Mouse (Mus musculus) CD4-positive, CD25-positive, alpha-beta regulatory T cell, adult 4 months (primary cell): ENCODE measurements around the gene Gm15448. TPM values are rescaled to one million over a fixed set of nuclear protein-coding genes. Genes with fewer than 3 reads are reported as not detected.
"Not testable (repeated sequence)": the region's sequence is repeated elsewhere in the genome, so short reads cannot be mapped to it uniquely, and the experiment has no call there.

Experiments used
- ATAC-seq: one replicate; pipeline ENCODE4 v1.8.0; 2017
- polyA plus RNA-seq, 2 experiments: library from polyadenylated mRNA; unstranded; fragments of 100-300 nt; shearing (Covaris generic); gene quantifications; one replicate each; pipeline ENCODE4 v1.2.1; 2017

Gm15448 gene
- polyA plus RNA-seq: under 1 TPM; 0.20 to 0.62 TPM

DNA sequence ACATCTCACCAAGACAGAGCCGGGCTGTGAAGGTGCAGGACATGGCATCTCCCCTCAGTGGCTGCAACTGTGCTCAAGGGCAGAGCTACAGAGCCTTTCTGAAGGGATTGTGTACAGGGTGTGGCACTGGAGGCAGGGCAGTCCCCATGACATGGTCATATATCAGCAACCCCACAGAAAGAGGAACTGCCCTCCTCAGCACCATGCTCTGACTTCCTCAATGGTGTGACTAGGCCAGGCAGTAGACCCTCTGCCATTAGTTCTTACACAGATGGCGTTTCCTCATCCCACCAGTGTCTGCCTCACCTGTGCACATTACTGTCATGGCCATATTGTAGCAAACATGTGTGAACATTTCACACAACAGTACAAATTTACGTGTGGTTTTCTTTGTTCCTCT is at the start of gene Gm15448:
TSS of gene Gm15448 (minus strand) at position 89 of the 400 bp plus-strand sequence.
- ATAC-seq: not testable (repeated sequence)

DNA sequence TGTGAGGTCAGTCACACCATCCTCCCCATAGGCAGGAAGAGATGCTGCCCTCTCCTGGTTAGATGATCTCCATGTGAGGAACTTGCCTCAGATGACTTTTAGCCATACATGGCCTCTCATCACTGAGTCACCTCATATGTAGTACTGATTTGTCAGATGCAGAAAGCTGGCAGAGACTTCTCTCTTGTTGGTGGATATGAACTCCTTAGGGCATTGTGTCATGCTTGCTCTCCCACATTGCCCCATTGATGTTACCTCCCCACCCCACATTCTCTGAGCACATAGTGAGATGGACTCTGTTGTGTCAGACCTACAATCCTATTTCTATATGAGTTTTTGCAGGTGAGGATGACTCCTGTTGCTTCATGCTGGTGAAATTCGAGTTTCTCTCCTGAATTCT is 49.5 kb upstream of the Gm15448 start:
- ATAC-seq: not testable (repeated sequence)

DNA sequence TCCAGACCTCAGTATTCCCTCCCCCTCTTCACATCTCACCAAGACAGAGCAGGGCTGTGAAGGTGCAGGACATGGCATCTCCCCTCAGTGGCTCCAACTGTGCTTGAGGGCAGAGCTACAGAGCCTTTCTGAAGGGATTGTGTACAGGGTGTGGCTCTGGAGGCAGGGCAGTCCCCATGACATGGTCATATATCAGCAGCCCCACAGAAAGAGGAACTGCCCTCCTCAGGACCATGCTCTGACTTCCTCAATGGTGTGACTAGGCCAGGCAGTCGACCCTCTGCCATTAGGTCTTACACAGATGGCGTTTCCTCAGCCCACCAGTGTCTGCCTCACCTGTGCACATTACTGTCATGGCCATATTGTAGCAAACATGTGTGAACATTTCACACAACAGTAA is 19.5 kb upstream of the Gm15448 start, which contains the start of gene Pira2:
TSS of gene Pira2 (minus strand) at position 101 of the 400 bp plus-strand sequence.
- ATAC-seq: not testable (repeated sequence)

DNA sequence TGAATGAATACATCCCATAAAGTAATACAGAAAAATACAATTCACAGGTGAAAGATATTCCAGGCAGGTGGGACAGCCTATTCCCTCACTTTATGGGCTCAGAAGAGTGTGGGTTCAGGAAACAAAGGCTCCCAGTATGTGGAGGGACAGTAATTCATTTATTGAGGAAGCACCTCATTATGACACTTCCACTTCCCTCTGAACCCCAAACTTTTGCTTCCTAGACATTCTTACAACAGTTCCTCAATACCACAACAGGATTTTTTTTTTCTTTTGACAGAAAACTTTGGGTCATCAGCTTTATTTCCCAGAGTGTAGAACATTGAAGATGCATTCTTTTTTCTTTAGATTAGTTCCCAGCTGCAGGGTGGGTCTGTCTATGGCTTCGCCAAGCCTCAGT is 12.4 kb upstream of the Gm15448 start:
- ATAC-seq: not testable (repeated sequence)

DNA sequence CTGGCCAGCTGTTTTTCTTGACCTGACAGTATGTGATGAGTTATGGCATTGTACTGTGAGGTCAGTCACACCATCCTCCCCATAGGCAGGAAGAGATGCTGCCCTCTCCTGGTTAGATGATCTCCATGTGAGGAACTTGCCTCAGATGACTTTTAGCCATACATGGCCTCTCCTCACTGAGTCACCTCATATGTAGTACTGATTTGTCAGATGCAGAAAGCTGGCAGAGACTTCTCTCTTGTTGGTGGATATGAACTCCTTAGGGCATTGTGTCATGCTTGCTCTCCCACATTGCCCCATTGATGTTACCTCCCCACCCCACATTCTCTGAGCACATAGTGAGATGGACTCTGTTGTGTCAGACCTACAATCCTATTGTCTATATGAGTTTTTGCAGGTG is 5.1 kb upstream of the Gm15448 start:
- not testable (repeated sequence) for ATAC-seq

DNA sequence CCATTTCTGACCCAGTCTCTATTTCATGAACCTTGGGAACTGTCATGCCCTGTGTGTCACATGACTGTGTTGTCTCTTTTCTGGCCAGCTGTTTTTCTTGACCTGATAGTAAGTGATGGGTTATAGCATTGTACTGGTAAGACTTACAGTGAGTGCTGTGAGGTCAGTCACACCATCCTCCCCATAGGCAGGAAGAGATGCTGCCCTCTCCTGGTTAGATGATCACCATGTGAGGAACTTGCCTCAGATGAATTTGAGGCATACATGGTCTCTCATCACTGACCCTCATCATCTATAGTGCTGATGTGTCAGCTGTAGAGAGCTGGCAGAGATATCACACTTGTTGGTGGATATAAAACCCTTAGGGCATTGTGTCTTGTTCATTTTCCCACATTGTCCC is 13.6 kb downstream of the Gm15448 start:
- not testable (repeated sequence) for ATAC-seq

DNA sequence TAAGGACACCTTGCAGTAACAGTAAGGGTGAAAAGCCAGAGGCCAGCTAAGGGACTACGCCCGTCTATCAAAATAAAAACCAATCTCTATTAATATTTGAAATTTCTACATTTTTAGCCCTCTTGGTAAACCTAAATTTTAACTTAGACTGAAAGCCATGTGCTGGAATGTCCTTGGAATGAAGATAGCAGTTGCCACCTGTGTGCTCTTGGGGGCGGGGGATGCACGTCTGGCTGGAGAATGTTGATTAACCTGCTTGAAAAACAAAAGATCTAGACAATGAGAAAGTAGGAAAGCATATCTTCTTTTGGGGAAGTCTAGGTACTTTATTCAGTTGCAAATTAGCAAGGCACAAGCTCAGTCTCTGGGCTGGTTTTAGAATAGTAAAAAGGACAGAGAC is 22.6 kb downstream of the Gm15448 start:
- not testable (repeated sequence) for ATAC-seq

DNA sequence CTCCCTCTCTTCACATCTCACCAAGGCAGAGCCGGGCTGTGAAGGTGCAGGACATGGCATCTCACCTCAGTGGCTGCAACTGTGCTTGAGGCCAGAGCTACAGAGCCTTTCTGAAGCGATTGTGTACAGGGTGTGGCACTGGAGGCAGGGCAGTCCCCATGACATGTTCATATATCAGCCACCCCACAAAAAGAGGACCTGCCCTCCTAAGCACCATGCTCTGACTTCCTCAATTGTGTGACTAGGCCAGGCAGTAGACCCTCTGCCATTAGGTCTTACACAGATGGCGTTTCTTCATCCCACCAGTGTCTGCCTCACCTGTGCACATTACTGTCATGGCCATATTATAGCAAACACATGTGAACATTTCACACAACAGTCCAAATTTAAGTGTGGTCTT is 25.5 kb downstream of the Gm15448 start:
- not testable (repeated sequence) for ATAC-seq

DNA sequence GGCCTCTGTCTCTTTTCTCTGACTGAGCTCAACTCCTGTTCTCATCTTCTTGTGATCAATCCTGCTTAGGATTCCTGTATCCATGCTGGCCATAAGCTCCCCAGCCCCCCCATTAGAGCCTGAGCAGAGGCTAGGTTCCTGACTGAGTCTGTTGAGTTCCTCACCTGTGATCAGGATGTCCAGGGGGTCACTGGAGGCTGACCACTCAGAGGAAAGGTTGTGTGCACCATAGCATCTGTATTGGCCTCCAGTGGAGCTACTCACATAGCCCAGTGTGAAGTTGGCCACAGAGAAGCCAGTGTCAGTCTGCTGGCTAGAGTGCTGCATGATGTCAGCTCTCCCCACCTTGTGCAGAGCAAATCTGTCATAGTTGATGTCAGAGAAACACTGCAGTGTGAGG is 29.2 kb downstream of the Gm15448 start:
- not testable (repeated sequence) for ATAC-seq

Other genes starting within 250 kb of the Gm15448 start
- under 1 TPM in 1 of 2 experiments, not detected in 1; 0.24 TPM for gene Oscar, start 209.5 kb downstream of the Gm15448 start, polyA plus RNA-seq
- gene Ndufa3, start 208.3 kb downstream of the Gm15448 start, polyA plus RNA-seq: 100 to 1,000 TPM; 538 to 754 TPM
- gene Tfpt, start 195.8 kb downstream of the Gm15448 start, polyA plus RNA-seq: 10 to 100 TPM; 16.0 to 21.3 TPM
- 100 to 1,000 TPM in 1 of 2 experiments, 10 to 100 TPM in 1; 95.1 to 114 TPM for gene Prpf31, start 195.7 kb downstream of the Gm15448 start, polyA plus RNA-seq
- 10 to 100 TPM; 30.3 to 50.6 TPM for gene Cnot3, start 180.4 kb downstream of the Gm15448 start, polyA plus RNA-seq
- gene Leng1, start 159.8 kb downstream of the Gm15448 start, polyA plus RNA-seq: 1 to 10 TPM; 6.8 to 8.6 TPM
- 10 to 100 TPM; 11.0 to 17.7 TPM for gene Tmc4, start 148.1 kb downstream of the Gm15448 start, polyA plus RNA-seq
- 10 to 100 TPM in 1 of 2 experiments, 1 to 10 TPM in 1; 9.2 to 11.2 TPM for gene Tsen34, start 132.8 kb downstream of the Gm15448 start, polyA plus RNA-seq
- gene Mboat7, start 132.2 kb downstream of the Gm15448 start, polyA plus RNA-seq: 10 to 100 TPM; 19.4 to 25.7 TPM
- gene Rps9, start 121.7 kb downstream of the Gm15448 start, polyA plus RNA-seq: 1,000 to 10,000 TPM; 4,852 to 4,938 TPM
- 1 to 10 TPM in 1 of 2 experiments, under 1 TPM in 1; 0.38 to 1.6 TPM for gene Pirb, start 105.3 kb downstream of the Gm15448 start, polyA plus RNA-seq
- under 1 TPM; 0.15 to 0.32 TPM for gene Pira2, start 19.4 kb upstream of the Gm15448 start, polyA plus RNA-seq
- gene Gm14548, start 72.4 kb upstream of the Gm15448 start, polyA plus RNA-seq: not detected
- under 1 TPM in 1 of 2 experiments, not detected in 1; 0.46 TPM for gene Lilra6, start 89.8 kb upstream of the Gm15448 start, polyA plus RNA-seq
- 1 to 10 TPM; 4.5 to 6.5 TPM for gene Lair1, start 237.5 kb upstream of the Gm15448 start, polyA plus RNA-seq